8 mouse cellular contexts compared by ENCODE assay signal in the genomic region with DNA sequence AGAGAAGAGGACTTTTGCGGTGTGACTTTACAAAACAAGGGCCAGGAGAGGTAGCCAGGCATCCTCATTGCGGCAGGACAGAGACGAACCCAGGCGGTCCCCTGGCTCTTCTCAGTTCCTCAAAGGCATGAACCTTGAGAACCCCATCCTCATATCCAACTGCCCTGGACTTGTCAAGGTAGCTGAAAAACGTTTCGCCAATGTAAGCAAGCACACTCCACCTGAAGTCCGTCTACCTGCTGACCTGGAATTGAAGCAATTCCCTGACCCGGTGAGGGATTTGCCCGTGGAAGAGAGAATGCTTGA. TPM values are rescaled to one million over a fixed set of nuclear protein-coding genes. Genes with fewer than 3 reads are reported as not detected.
A peak's percentile ranks its signal among the peaks of the same experiment; 100 is the strongest.
DNase-seq lines count a peak whose midpoint lies in the region; ATAC-seq and TF ChIP-seq lines count a peak whose summit lies in the region.

No protein-coding gene starts in this region.

- H3K27ac ChIP-seq in kidney, embryonic 14.5 days (ENCODE audit: low read depth, low read length), result no peak overlapping the region
- H3K27ac ChIP-seq in embryonic facial prominence, embryonic 11.5 days (replicated peaks; ENCODE audit: low read depth, low read length), result no peak overlapping the region
- H3K27ac ChIP-seq in intestine, embryonic 16.5 days (ENCODE audit: low read length), result no peak overlapping the region
- no peak overlapping the region for H3K27ac ChIP-seq in midbrain, postnatal 0 days (ENCODE audit: low read depth, low read length)

- WGBS in kidney, embryonic 14.5 days, result 78% methylated on average over 9 of the region's 9 CpGs
- WGBS in embryonic facial prominence, embryonic 11.5 days, result 78% methylated on average over 9 of the region's 9 CpGs
- 75% methylated on average over 9 of the region's 9 CpGs for WGBS in intestine, embryonic 16.5 days
- WGBS in midbrain, postnatal 0 days, result 71% methylated on average over 9 of the region's 9 CpGs

- no peak for DNase-seq in kidney, adult 11 months
- no peak for DNase-seq in embryonic facial prominence, embryonic 11.5 days (ENCODE audit: low spot score)
- DNase-seq in midbrain, postnatal 0 days (ENCODE audit: low spot score), result no peak
- no peak for DNase-seq in layer of hippocampus, adult 11-12 months (ENCODE audit: low spot score)
- no peak for DNase-seq in retina, embryonic 14.5 days (ENCODE audit: low spot score)
- no peak for DNase-seq in spleen, postnatal 36 days (ENCODE audit: low spot score in 2 of 2)

- ATAC-seq in kidney, embryonic 14.5 days (ENCODE audit: low FRiP score, low TSS enrichment), result no peak
- no peak for ATAC-seq in embryonic facial prominence, embryonic 11.5 days (replicated peaks; ENCODE audit: insufficient number of reproducible peaks, low FRiP score, low TSS enrichment, low read depth)
- ATAC-seq in intestine, embryonic 16.5 days, result no peak
- ATAC-seq in midbrain, postnatal 0 days (ENCODE audit: low FRiP score), result no peak

- H3K4me2 ChIP-seq in kidney, embryonic 14.5 days (replicated peaks; ENCODE audit: low read depth, low read length), result peak overlapping the region; percentile 96
- peak overlapping the region; percentile 96 for H3K4me2 ChIP-seq in embryonic facial prominence, embryonic 11.5 days (ENCODE audit: low read depth, low read length)
- H3K4me2 ChIP-seq in intestine, embryonic 16.5 days (ENCODE audit: low read depth, low read length), result peak overlapping the region; percentile 97
- peak overlapping the region; percentile 93 for H3K4me2 ChIP-seq in midbrain, postnatal 0 days (ENCODE audit: low read depth, low read length, poor library complexity, severe bottlenecking)

- no peaks in the 10 kb centered on the region for H3K36me3 ChIP-seq in kidney, embryonic 14.5 days (ENCODE audit: control insufficient read depth, insufficient read depth, low read length)
- H3K36me3 ChIP-seq in embryonic facial prominence, embryonic 11.5 days (replicated peaks; ENCODE audit: control insufficient read depth, insufficient read depth, low read depth, low read length), result no peaks in the 10 kb centered on the region
- no peaks in the 10 kb centered on the region for H3K36me3 ChIP-seq in intestine, embryonic 16.5 days (ENCODE audit: control insufficient read depth, insufficient read depth, low read length)
- no peaks in the 10 kb centered on the region for H3K36me3 ChIP-seq in midbrain, postnatal 0 days (ENCODE audit: insufficient read depth, low read length)

- H3K27me3 ChIP-seq in kidney, embryonic 14.5 days (ENCODE audit: control insufficient read depth, insufficient read depth, low read length), result no peaks in the 10 kb centered on the region
- H3K27me3 ChIP-seq in embryonic facial prominence, embryonic 11.5 days (ENCODE audit: control insufficient read depth, insufficient read depth, low read length), result no peaks in the 10 kb centered on the region
- no peaks in the 10 kb centered on the region; the same call in 1 of the 2 replicates for H3K27me3 ChIP-seq in intestine, embryonic 16.5 days (replicated peaks; ENCODE audit: control insufficient read depth, insufficient read depth, low read length)
- 0 out of 2 replicates have a peak, but pooled peaks cover 3% of the 10 kb centered on the region for H3K27me3 ChIP-seq in midbrain, postnatal 0 days (ENCODE audit: insufficient read depth, low read length)

- no peaks in the 10 kb centered on the region for H3K9me3 ChIP-seq in kidney, embryonic 14.5 days (ENCODE audit: control insufficient read depth, low read length)
- no peaks in the 10 kb centered on the region for H3K9me3 ChIP-seq in embryonic facial prominence, embryonic 11.5 days (replicated peaks; ENCODE audit: control insufficient read depth, low read length)
- H3K9me3 ChIP-seq in intestine, embryonic 16.5 days (ENCODE audit: control insufficient read depth, low read length), result no peaks in the 10 kb centered on the region
- no peaks in the 10 kb centered on the region for H3K9me3 ChIP-seq in midbrain, postnatal 0 days (ENCODE audit: low read length)

- H3K4me1 ChIP-seq in kidney, embryonic 14.5 days (ENCODE audit: control insufficient read depth, insufficient read depth, low read length), result 0 out of 2 replicates have a peak, but pooled peaks cover 3% of the 10 kb centered on the region
- H3K4me1 ChIP-seq in embryonic facial prominence, embryonic 11.5 days (ENCODE audit: control insufficient read depth, insufficient read depth, low read length), result no peaks in the 10 kb centered on the region
- H3K4me1 ChIP-seq in intestine, embryonic 16.5 days (ENCODE audit: control insufficient read depth, insufficient read depth, low read length), result 0 out of 2 replicates have a peak, but pooled peaks cover 3% of the 10 kb centered on the region
- 0 out of 2 replicates have a peak, but pooled peaks cover 2% of the 10 kb centered on the region for H3K4me1 ChIP-seq in midbrain, postnatal 0 days (ENCODE audit: insufficient read depth, low read length)

- peak overlapping the region; percentile 58; the same call in 1 of the 2 replicates for H3K9ac ChIP-seq in kidney, embryonic 14.5 days (ENCODE audit: low read depth, low read length)
- peak overlapping the region; percentile 60 for H3K9ac ChIP-seq in embryonic facial prominence, embryonic 11.5 days (replicated peaks; ENCODE audit: low read length)
- H3K9ac ChIP-seq in intestine, embryonic 16.5 days (ENCODE audit: low read depth, low read length), result no peak overlapping the region
- no peak overlapping the region for H3K9ac ChIP-seq in midbrain, postnatal 0 days (replicated peaks; ENCODE audit: low read length, poor library complexity, severe bottlenecking)

- TF ChIP-seq CTCF in midbrain, postnatal 0 days (IDR thresholded peaks at IDR 0.05), result no peak

- H3K4me3 ChIP-seq in kidney, embryonic 14.5 days (ENCODE audit: low read length), result peak overlapping the region; percentile 60; the same call in 1 of the 2 replicates
- peak overlapping the region; percentile 58 for H3K4me3 ChIP-seq in embryonic facial prominence, embryonic 11.5 days (ENCODE audit: low read depth, low read length)
- H3K4me3 ChIP-seq in intestine, embryonic 16.5 days (ENCODE audit: low read length), result peak overlapping the region; percentile 70
- H3K4me3 ChIP-seq in midbrain, postnatal 0 days (ENCODE audit: low read depth, low read length), result peak overlapping the region; percentile 46

RNA-seq across cellular contexts. Expression of gene Rubcnl, which starts 0.8 kb away (rescaled TPM):
- polyA plus RNA-seq in kidney, embryonic 14.5 days (2014; fragmentation: Nextera tagmentation; extraction: Ambion mirVana), result 0.34 and 0.71 TPM in 2 replicates
- polyA plus RNA-seq in embryonic facial prominence, embryonic 11.5 days (2014; fragmentation: Nextera tagmentation; extraction: Ambion mirVana), result 0.07 and 0.65 TPM in 2 replicates
- polyA plus RNA-seq in intestine, embryonic 16.5 days (2015; fragmentation: Nextera tagmentation; extraction: Ambion mirVana), result 0.45 and 0.58 TPM in 2 replicates
- total RNA-seq in midbrain, postnatal 0 days (2014; rRNA removed), result 0.11 and 0.57 TPM in 2 replicates
- 0.06 and 0.15 TPM in 2 replicates for polyA plus RNA-seq in midbrain, postnatal 0 days (2015; fragmentation: Nextera tagmentation; extraction: Ambion mirVana)

Comparison
In these comparisons a context has a peak if more than half of its experiments do, and no peak if none do; other contexts are left out.
1. H3K9ac ChIP-seq: peak in kidney, embryonic 14.5 days (single experiment) and embryonic facial prominence, embryonic 11.5 days (single experiment); none in intestine, embryonic 16.5 days (single experiment) and midbrain, postnatal 0 days (single experiment).
2. Peak in every context shown above with its lines, with median percentiles within 50 percentile points of each other: H3K4me2 ChIP-seq and H3K4me3 ChIP-seq.